Mouse (Mus musculus) lung, adult 2 months (tissue): Measurements from ENCODE around the gene Nova2.

Experiments
- CTCF ChIP-seq: fragments of 200-500 bp; IDR thresholded peaks from 2 replicates; pipeline ENCODE4 v1.5.1; 2011; ENCODE audit warnings: mild to moderate bottlenecking, low read length, control low read depth; ENCODE audit not compliant: insufficient read depth
- POLR2A ChIP-seq: fragments of 200-500 bp; IDR thresholded peaks from 2 replicates; pipeline ENCODE4 v1.6.1; 2011; ENCODE audit warnings: low read depth, mild to moderate bottlenecking, control low read depth, low read length, borderline replicate concordance; ENCODE audit errors: extremely low read depth

DNA sequence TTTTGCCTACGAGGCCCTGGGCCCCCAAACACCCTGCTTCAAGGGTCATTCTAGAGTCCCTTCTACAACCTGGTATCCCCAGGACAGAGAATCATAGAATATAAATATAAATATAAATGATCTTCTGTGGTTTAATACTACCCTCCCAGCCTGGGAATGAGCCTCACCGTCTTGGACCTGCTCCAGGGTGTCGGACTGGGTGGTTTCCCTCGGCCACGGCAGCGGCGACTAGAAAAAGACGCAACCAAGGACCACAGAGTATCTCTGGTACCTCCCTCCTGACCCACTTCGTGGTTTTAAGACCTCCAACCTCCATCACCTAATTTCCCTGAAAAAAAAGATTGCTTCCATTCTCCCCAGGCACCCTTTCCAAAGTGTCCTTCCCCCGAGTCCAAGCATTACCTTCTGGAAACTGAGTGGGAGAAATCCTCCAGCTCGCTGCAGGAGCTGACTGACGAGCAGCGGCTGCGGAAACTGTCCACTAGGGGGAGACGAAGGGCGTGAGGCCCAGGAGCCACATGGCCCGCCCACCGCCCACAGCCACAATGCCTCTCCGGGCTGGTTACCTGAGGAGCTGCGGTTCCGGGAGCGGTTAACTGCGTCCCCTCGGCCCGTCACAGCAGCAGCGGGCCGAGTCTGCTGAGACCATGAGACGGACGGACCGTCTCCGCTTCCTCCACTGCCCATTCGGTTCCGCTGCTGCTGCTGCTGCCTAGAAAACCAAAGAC is 33.7 kb upstream of the Nova2 start:
- peak; percentile 80 for TF ChIP-seq CTCF
- no peak for TF ChIP-seq POLR2A
